Mouse (Mus musculus): Measurements from ENCODE around the gene Cct5. TPM values are rescaled to one million over a fixed set of nuclear protein-coding genes. Genes with fewer than 3 reads are reported as not detected.
A peak's percentile ranks its signal among the peaks of the same experiment; 100 is the strongest.
"Not testable (repeated sequence)": the region's sequence is repeated elsewhere in the genome, so short reads cannot be mapped to it uniquely, and the experiment has no call there.

Cct5 gene
- total RNA-seq, 2 experiments from 2014 or later = 183 to 197 TPM

- intact Hi-C loops (cut with DNase I) = no loop called here
- no peak for DNase-seq (ENCODE audit: low spot score in 2 of 2)
Observed at GRCm38 (mm10) chr15:31603113-31603512, 1.5 kb upstream of the Cct5 start.

GRCm38 (mm10) chr15:31602426-31602825, 822 bp upstream of the Cct5 start:
- DNase-seq (ENCODE audit: low spot score in 2 of 2) = peak; percentile 58 to 76
- intact Hi-C loops (cut with DNase I) = no loop called here

GRCm38 (mm10) chr15:31601279-31601645, 342 bp downstream of the Cct5 start:
- intact Hi-C loops (cut with DNase I) = no loop called here
- no peak for DNase-seq (ENCODE audit: low spot score in 2 of 2)

GRCm38 (mm10) chr15:31599834-31600233, 1.8 kb downstream of the Cct5 start:
- intact Hi-C loops (cut with DNase I) = no loop called here

GRCm38 (mm10) chr15:31595651-31596050, 6.0 kb downstream of the Cct5 start:
- intact Hi-C loops (cut with DNase I) = no loop called here
- DNase-seq (ENCODE audit: low spot score in 2 of 2) = no peak

More at GRCm38 (mm10) chr15:31599834-31600233, 1.8 kb downstream of the Cct5 start:
- DNase-seq (ENCODE audit: low spot score in 2 of 2) = no peak

- DNase-seq (ENCODE audit: low spot score in 2 of 2) = peak in 1 of 2 experiments; percentile 43
- intact Hi-C loops (cut with DNase I) = no loop called here
Observed at GRCm38 (mm10) chr15:31594260-31594659, 7.3 kb downstream of the Cct5 start.

- intact Hi-C loops (cut with DNase I) = no loop called here
- no peak for DNase-seq (ENCODE audit: low spot score in 2 of 2)
Observed at GRCm38 (mm10) chr15:31592531-31592930, 9.1 kb downstream of the Cct5 start.

- intact Hi-C loops (cut with DNase I) = no loop called here
Observed at GRCm38 (mm10) chr15:31590176-31590575, 11.4 kb downstream of the Cct5 start.

GRCm38 (mm10) chr15:31588989-31589640, 12.5 kb downstream of the Cct5 start:
- intact Hi-C loops (cut with DNase I) = loop anchor here (5.0 to 10.0 kb wide), 3 partner anchors 92 to 272 kb away; partner anchors contain the start of gene Ropn1l
- DNase-seq (ENCODE audit: low spot score in 2 of 2) = no peak

More at GRCm38 (mm10) chr15:31590176-31590575, 11.4 kb downstream of the Cct5 start:
- no peak for DNase-seq (ENCODE audit: low spot score in 2 of 2)

GRCm38 (mm10) chr15:31587789-31588188, 13.8 kb downstream of the Cct5 start:
- intact Hi-C loops (cut with DNase I) = loop anchor here (2.0 to 10.0 kb wide), 4 partner anchors 57 to 270 kb away; partner anchors contain the start of genes March6 and Ropn1l
- no peak for DNase-seq (ENCODE audit: low spot score in 2 of 2)

GRCm38 (mm10) chr15:31586519-31586918, 15.1 kb downstream of the Cct5 start:
- peak; percentile 90 to 92 for DNase-seq (ENCODE audit: low spot score in 2 of 2)
- intact Hi-C loops (cut with DNase I) = loop anchor here (2.0 to 10.0 kb wide), 4 partner anchors 56 to 269 kb away; partner anchors contain the start of genes March6 and Ropn1l

GRCm38 (mm10) chr15:31586088-31586487, 15.5 kb downstream of the Cct5 start:
- DNase-seq (ENCODE audit: low spot score in 2 of 2) = no peak
- intact Hi-C loops (cut with DNase I) = loop anchor here (2.0 to 10.0 kb wide), 4 partner anchors 55 to 269 kb away; partner anchors contain the start of genes March6 and Ropn1l

GRCm38 (mm10) chr15:31585238-31585637, 16.4 kb downstream of the Cct5 start:
- intact Hi-C loops (cut with DNase I) = loop anchor here (5.0 to 10.0 kb wide), 3 partner anchors 88 to 268 kb away; partner anchors contain the start of gene Ropn1l
- DNase-seq (ENCODE audit: low spot score in 2 of 2) = peak in 1 of 2 experiments; percentile 86

- intact Hi-C loops (cut with DNase I) = loop anchor here (10.0 kb wide), 1 partner anchor 129 kb away; the partner anchor contains the start of gene Ropn1l
Observed at GRCm38 (mm10) chr15:31583304-31584085, 18.1 kb downstream of the Cct5 start.

GRCm38 (mm10) chr15:31581086-31581485, 20.5 kb downstream of the Cct5 start:
- DNase-seq (ENCODE audit: low spot score in 2 of 2) = not testable (repeated sequence)
- intact Hi-C loops (cut with DNase I) = loop anchor here (10.0 kb wide), 1 partner anchor 126 kb away; the partner anchor contains the start of gene Ropn1l

More at GRCm38 (mm10) chr15:31583304-31584085, 18.1 kb downstream of the Cct5 start:
- DNase-seq (ENCODE audit: low spot score in 2 of 2) = no peak

GRCm38 (mm10) chr15:31576076-31576475, 25.5 kb downstream of the Cct5 start:
- DNase-seq (ENCODE audit: low spot score in 2 of 2) = no peak
- intact Hi-C loops (cut with DNase I) = no loop called here

- intact Hi-C loops (cut with DNase I) = loop anchor here (5.0 kb wide), 1 partner anchor 36 kb away; no protein-coding TSS in a partner anchor
Observed at GRCm38 (mm10) chr15:31573692-31574091, 27.9 kb downstream of the Cct5 start.

GRCm38 (mm10) chr15:31573287-31573686, 28.3 kb downstream of the Cct5 start:
- intact Hi-C loops (cut with DNase I) = loop anchor here (5.0 kb wide), 1 partner anchor 36 kb away; no protein-coding TSS in a partner anchor
- no peak for DNase-seq (ENCODE audit: low spot score in 2 of 2)

More at GRCm38 (mm10) chr15:31573692-31574091, 27.9 kb downstream of the Cct5 start:
- DNase-seq (ENCODE audit: low spot score in 2 of 2) = no peak

GRCm38 (mm10) chr15:31571906-31572722, 29.5 kb downstream of the Cct5 start:
- intact Hi-C loops (cut with DNase I) = loop anchor here (5.0 kb wide), 1 partner anchor 35 kb away; no protein-coding TSS in a partner anchor
- peak in 1 of 2 experiments; percentile 83 for DNase-seq (ENCODE audit: low spot score in 2 of 2)
